Mouse (Mus musculus): Measurements from ENCODE around the gene Col28a1.

GRCm38 (mm10) chr6:8227035-8227434, 34.6 kb upstream of the Col28a1 start:
- TF ChIP-seq CTCF (IDR thresholded peaks at IDR 0.05; ENCODE audit: low read depth), result no peak
- no peak for TF ChIP-seq EP300 (IDR thresholded peaks at IDR 0.05; ENCODE audit: low read depth)
